Mouse (Mus musculus): ENCODE measurements around the gene Zfp28. TPM values are rescaled to one million over a fixed set of nuclear protein-coding genes. Genes with fewer than 3 reads are reported as not detected.

Gene Zfp28
- total RNA-seq, 4 experiments from 2014 or later = 0.70 to 2.7 (median 1.1) TPM

DNA sequence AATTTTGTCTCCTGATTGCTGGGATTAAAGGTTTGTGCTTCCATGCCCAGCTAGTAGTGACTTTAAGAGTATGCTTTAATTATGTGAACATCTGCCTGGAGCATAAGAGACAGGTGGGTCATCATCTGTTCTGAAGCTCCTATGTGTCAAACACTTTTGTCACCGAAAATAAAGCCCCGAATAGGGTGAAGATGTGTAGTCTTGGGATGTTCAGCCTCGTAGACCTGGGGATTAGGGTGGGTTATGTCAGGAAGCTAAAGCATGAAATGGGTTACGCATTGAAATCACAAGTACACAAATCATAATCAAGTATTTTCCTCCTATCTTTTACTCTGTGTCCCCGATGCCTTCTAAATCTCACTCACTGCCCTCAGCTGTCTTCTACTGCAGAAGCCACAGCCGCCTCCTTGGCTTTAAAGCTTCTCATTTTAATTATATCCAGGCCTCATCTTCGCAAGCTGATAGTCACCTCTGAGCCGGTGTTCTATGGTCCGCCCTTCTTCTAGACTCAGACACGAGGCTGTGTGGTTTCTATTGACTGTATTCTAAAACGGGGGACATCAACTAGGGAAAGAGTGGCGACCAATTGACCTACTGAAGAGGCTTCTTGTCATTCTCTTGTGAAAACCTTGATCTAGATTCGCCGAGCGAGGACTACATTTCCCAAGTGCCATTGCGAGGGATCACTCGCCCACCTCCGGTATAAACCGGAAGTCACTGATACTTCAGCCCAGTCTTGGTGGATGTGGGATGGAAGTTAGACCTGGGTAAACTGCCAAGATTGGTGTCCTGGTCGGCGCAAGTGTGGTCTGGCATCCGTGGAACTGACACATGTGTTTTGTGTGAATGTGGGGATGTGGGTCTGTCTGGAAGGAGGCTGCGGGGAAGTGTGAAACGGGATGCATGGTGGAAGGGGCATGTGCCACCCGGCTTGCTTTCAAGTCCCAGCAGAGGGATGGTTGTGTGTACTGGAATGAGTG is 15.2 kb downstream of the Zfp28 start, which contains the start of gene Smim17:
Gene Smim17 (plus strand): TSS at position 720 of the 980 bp plus-strand sequence.
- DNase-seq (ENCODE audit: low spot score in 2 of 2) = peak in 1 of 2 experiments; percentile 11

DNA sequence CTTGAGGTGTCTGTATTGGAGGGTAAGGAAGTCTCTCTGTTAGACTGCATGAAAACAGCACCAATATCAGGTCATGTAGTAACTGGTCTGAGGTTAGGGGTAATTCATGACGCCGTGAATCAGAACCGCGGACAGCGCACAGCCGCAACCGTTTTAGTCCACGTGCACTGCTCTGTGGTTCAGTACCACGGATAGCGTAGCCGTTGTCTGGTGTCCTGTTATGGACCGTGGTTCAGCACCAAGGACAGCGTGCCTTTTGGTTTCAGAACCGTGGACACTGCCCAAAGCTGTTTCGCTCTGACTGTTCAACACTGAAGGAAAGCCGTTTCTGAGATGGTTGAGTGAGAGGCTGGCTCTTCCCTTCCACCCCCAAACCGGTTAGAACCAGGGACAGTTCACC is 26.9 kb downstream of the Zfp28 start, which contains the start of gene Gm20715:
Gene Gm20715 (plus strand): TSS at position 235 of the 400 bp plus-strand sequence.
- peak; percentile 83 to 87 for DNase-seq (ENCODE audit: low spot score in 2 of 2)

DNA sequence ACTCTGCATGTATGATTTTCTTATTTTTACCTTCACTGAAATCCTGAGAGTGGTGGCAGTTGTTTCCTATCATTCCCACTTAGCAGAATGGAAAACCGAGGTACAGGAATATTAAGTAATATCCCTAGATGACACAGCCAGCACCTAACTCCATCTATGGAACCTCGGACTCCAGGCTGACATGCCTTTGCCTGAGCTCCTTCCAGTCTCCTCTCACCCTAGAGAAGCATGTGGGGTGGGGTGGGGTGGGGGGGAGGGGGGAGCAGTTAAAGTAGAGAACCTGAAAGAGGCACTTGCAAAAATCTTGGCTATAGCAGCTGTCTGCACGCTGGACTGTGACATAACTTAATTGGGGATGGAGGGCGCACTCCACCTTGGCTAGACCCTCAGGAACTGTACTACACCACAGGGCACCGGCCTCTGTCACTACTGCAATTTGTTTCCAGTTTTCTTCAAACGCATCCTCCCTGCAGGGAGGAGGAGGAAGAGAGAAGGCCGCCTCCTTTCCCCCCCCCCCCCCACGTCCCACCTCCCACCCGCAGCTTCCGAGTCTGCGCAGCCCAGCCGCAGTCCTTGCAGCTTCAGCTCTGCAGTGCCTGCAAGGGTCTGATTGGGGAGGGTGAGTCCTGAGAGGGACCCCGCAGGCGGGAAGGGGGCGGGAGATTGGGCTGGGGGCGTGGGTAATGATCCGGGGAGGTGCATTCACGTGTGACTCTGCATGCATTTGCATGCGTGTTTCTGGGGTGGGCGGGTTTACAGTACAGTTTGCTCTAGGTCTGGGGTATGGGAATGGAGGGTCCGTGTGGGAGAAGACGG is 31.7 kb downstream of the Zfp28 start:
- DNase-seq (ENCODE audit: low spot score in 2 of 2) = no peak

DNA sequence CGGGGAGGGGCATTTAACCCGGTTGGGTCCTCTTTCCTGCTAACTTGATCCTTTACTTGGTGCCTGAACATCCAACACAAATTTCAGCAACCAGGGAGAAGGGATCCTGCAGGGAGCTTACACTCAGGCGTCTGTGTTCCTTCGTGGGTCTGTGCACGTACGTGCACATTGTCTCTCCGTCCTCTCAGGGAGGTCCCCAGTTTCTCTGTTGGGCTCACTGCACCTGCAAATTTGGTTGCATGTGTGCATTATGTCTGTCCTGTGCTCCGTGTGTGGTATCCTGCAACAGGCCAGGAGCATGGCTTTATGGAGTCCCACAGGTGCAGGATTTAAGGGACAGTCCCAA is 32.3 kb downstream of the Zfp28 start:
- DNase-seq (ENCODE audit: low spot score in 2 of 2) = no peak

DNA sequence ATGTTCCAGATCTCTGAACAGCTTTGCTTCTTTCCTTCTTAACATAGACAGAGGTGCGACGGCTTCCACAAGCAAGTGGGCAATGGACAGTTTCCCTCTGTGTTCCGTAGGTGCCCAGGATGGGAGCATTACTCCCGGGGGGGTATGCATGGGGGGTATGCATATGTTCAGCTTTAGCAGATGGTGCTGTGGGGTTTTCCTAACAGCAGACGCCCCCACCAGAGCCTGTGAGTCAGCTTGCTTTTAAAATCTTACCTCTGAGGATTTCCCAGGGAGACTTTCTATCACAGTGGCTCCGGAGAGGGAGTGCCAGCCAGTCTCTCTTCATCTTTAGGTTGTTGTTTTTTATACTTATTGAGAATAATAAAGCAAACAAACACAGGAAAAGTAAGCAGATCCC is 36.8 kb downstream of the Zfp28 start:
- no peak for DNase-seq (ENCODE audit: low spot score in 2 of 2)

DNA sequence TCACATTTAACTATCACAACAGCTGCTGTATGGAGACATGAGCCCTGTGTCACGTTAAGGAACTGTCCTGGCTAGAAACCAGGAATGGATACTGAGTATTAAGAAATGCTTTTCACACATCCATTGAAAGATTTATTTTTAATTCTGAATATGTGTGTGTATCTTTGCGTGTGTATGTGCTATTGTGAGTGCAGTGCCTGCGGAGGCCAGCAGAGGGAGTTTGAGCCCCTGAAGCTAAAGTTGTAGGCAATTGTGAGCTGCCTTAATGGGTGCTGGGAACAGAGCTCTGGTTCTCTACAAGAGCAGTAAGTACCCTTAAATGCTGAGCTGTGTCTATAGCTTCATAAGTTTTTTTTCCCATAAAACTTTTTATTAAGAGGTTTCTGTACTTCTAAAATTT is 46.3 kb downstream of the Zfp28 start:
- no peak for DNase-seq (ENCODE audit: low spot score in 2 of 2)

- no peak for DNase-seq (ENCODE audit: low spot score in 2 of 2)
Observed at GRCm38 (mm10) chr7:6430342-6430741, 47.2 kb downstream of the Zfp28 start.

- no peak for DNase-seq (ENCODE audit: low spot score in 2 of 2)
Observed at GRCm38 (mm10) chr7:6438388-6438787, 55.3 kb downstream of the Zfp28 start, which contains the start of gene Olfr1344. TSS of gene Olfr1344 (plus strand) at chr7:6438688.

GRCm38 (mm10) chr7:6441173-6441572 is 58.1 kb downstream of the Zfp28 start:
- no peak for DNase-seq (ENCODE audit: low spot score in 2 of 2)

Other genes starting within 250 kb of the Zfp28 start
- 10 to 100 TPM; 27.1 to 32.2 (median 29.7) TPM for gene Zfp787, start 227.3 kb upstream of the Zfp28 start, total RNA-seq (2022)
- gene Zfp444, start 211.1 kb upstream of the Zfp28 start, total RNA-seq (2022) = 1 to 10 TPM; 5.5 to 8.7 (median 7.4) TPM
- gene Galp, start 186.2 kb upstream of the Zfp28 start, total RNA-seq (2022) = not detected
- gene Zscan5b, start 161.0 kb upstream of the Zfp28 start, total RNA-seq (2022) = not detected
- not detected for gene Epp13, start 130.6 kb upstream of the Zfp28 start, total RNA-seq (2022)
- 1 to 10 TPM; 4.2 to 5.8 (median 4.8) TPM for gene Zfp667, start 96.7 kb upstream of the Zfp28 start, total RNA-seq (2022)
- 1 to 10 TPM in 2 of 4 experiments, under 1 TPM in 2; 0.81 to 1.6 (median 1.1) TPM for gene Zfp583, start 52.0 kb upstream of the Zfp28 start, total RNA-seq (2022)
- gene Gm3854, start 39.5 kb upstream of the Zfp28 start, total RNA-seq (2022) = under 1 TPM; 0.24 to 0.54 (median 0.48) TPM
- gene Zfp78, start 20.0 kb upstream of the Zfp28 start, total RNA-seq (2022) = 1 to 10 TPM; 2.7 to 4.7 (median 3.5) TPM
- under 1 TPM in 3 of 4 experiments, not detected in 1; 0.11 to 0.85 (median 0.36) TPM for gene Smim17, start 15.4 kb downstream of the Zfp28 start, total RNA-seq (2022)
- not detected for gene Gm20715, start 27.0 kb downstream of the Zfp28 start, total RNA-seq (2022)
- not detected for gene Olfr1344, start 55.4 kb downstream of the Zfp28 start, total RNA-seq (2022)
- not detected for gene Olfr1336, start 72.9 kb downstream of the Zfp28 start, total RNA-seq (2022)
- not detected for gene Olfr1346, start 83.8 kb downstream of the Zfp28 start, total RNA-seq (2022)
- not detected for gene Olfr5, start 103.6 kb downstream of the Zfp28 start, total RNA-seq (2022)
- not detected for gene Olfr1347, start 116.5 kb downstream of the Zfp28 start, total RNA-seq (2022)
- gene Olfr1348, start 125.5 kb downstream of the Zfp28 start, total RNA-seq (2022) = not detected
- gene Olfr1349, start 139.7 kb downstream of the Zfp28 start, total RNA-seq (2022) = not detected
- gene Olfr1350, start 181.5 kb downstream of the Zfp28 start, total RNA-seq (2022) = not detected